Mouse (Mus musculus) T-helper 17 cell (primary cell): ENCODE measurements around the gene Gm21977.

Source experiments
- in situ Hi-C, 2 experiments: fragments of 300-600 bp; cut with MboI, MseI; formaldehyde crosslinking; loops; 1 replicate in 1 of 2; 2 replicates in 1 of 2; pipeline ENCODE4 v1.15.1; 2025; ENCODE audit warnings: high pct_unique_total_duplicates in 2 of 2

Gm21977 gene

DNA sequence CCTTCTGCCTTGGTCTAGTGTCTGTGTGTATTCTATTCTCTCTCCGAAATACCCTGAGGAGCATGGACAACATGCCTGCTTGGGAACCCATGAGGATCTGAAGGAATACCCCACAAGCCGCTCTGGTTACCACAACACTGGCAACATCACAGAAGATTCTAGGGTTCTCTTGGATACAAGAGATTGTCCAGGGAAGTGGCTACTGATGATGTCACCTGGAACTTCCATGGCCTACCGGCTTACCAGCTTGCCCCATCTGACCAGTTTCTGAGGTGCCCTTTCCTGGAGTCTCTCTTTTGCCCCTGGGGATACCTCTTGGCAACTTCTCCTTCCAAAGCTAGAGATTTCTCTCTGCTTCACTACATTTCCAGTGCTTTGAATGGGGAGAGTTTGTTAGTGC lies at the start of gene Gm21977:
Gm21977 (minus strand) TSS at position 101 of the 400 bp plus-strand sequence.
- in situ Hi-C loops = loop anchor here (5.0 to 25.0 kb wide), 3 partner anchors 934 to 1729 kb away; partner anchors contain the start of genes Gm8068 (in 2 of the 2), Gm8180 (in 1 of the 2) and Gm8247 (in 1 of the 2)
